Mouse (Mus musculus): ENCODE data around the gene Lypd5. TPM values are rescaled to one million over a fixed set of nuclear protein-coding genes. Genes with fewer than 3 reads are reported as not detected.
A peak's percentile ranks its signal among the peaks of the same experiment; 100 is the strongest.
"Not testable (repeated sequence)": the region's sequence is repeated elsewhere in the genome, so short reads cannot be mapped to it uniquely, and the experiment has no call there.

The Lypd5 gene
- polyA plus RNA-seq, 1 experiment, result not detected

GRCm38 (mm10) chr7:24389516-24390187 is 40.7 kb downstream of the Lypd5 start:
- Histone ChIP-seq H3K4me1 (ENCODE audit: control insufficient read depth, insufficient read depth, insufficient read length, low read length) (0 out of 2 replicates have a peak, but pooled peaks cover under 1% of the 10 kb centered on the region), H3K4me3 (ENCODE audit: insufficient read depth, low read depth, low read length) (no peak overlapping the region), H3K27ac (replicated peaks; ENCODE audit: low read depth, low read length) (peak overlapping the region; percentile 62; the same call in 1 of the 2 replicates)

GRCm38 (mm10) chr7:24390512-24390911 is 41.5 kb downstream of the Lypd5 start:
- no peak overlapping the region for H3K27ac ChIP-seq (replicated peaks; ENCODE audit: low read depth, low read length)
- 0 out of 2 replicates have a peak, but pooled peaks cover 3% of the 10 kb centered on the region for H3K4me1 ChIP-seq (ENCODE audit: control insufficient read depth, insufficient read depth, insufficient read length, low read length)
- H3K4me3 ChIP-seq (ENCODE audit: insufficient read depth, low read depth, low read length), result no peak overlapping the region

- Histone ChIP-seq H3K4me1 (ENCODE audit: control insufficient read depth, insufficient read depth, insufficient read length, low read length) (0 out of 2 replicates have a peak, but pooled peaks cover 3% of the 10 kb centered on the region), H3K4me3 (ENCODE audit: insufficient read depth, low read depth, low read length) (no peak overlapping the region), H3K27ac (replicated peaks; ENCODE audit: low read depth, low read length) (no peak overlapping the region)
These were observed 42.1 kb downstream of the Lypd5 start for GRCm38 (mm10) chr7:24391077-24391476.

- H3K4me3 ChIP-seq (ENCODE audit: insufficient read depth, low read depth, low read length), result no peak overlapping the region
- no peak overlapping the region for H3K27ac ChIP-seq (replicated peaks; ENCODE audit: low read depth, low read length)
- 0 out of 2 replicates have a peak, but pooled peaks cover 3% of the 10 kb centered on the region for H3K4me1 ChIP-seq (ENCODE audit: control insufficient read depth, insufficient read depth, insufficient read length, low read length)
These were observed 42.7 kb downstream of the Lypd5 start for GRCm38 (mm10) chr7:24391687-24392086.

- Histone ChIP-seq H3K4me3 (ENCODE audit: insufficient read depth, low read depth, low read length) (no peak overlapping the region), H3K4me1 (ENCODE audit: control insufficient read depth, insufficient read depth, insufficient read length, low read length) (peaks cover 6% of the 10 kb centered on the region; the same call in 1 of the 2 replicates), H3K27ac (replicated peaks; ENCODE audit: low read depth, low read length) (no peak overlapping the region)
These were observed 45.1 kb downstream of the Lypd5 start for GRCm38 (mm10) chr7:24394054-24394453.

- H3K4me3 ChIP-seq (ENCODE audit: insufficient read depth, low read depth, low read length), result no peak overlapping the region
- H3K4me1 ChIP-seq (ENCODE audit: control insufficient read depth, insufficient read depth, insufficient read length, low read length), result peaks cover 7% of the 10 kb centered on the region; the same call in 1 of the 2 replicates
- H3K27ac ChIP-seq (replicated peaks; ENCODE audit: low read depth, low read length), result peak overlapping the region; percentile 17; the same call in 1 of the 2 replicates
These were observed 45.6 kb downstream of the Lypd5 start for GRCm38 (mm10) chr7:24394475-24395161.

- H3K27ac ChIP-seq (replicated peaks; ENCODE audit: low read depth, low read length), result no peak overlapping the region
- H3K4me3 ChIP-seq (ENCODE audit: insufficient read depth, low read depth, low read length), result no peak overlapping the region
- peaks cover 10% of the 10 kb centered on the region; the same call in 1 of the 2 replicates for H3K4me1 ChIP-seq (ENCODE audit: control insufficient read depth, insufficient read depth, insufficient read length, low read length)
These were observed 47.8 kb downstream of the Lypd5 start for GRCm38 (mm10) chr7:24396832-24397231.

- Histone ChIP-seq H3K4me1 (ENCODE audit: control insufficient read depth, insufficient read depth, insufficient read length, low read length) (peaks cover 10% of the 10 kb centered on the region; the same call in 1 of the 2 replicates), H3K4me3 (ENCODE audit: insufficient read depth, low read depth, low read length) (no peak overlapping the region), H3K27ac (replicated peaks; ENCODE audit: low read depth, low read length) (no peak overlapping the region)
These were observed 49.4 kb downstream of the Lypd5 start for GRCm38 (mm10) chr7:24398364-24398913.

- H3K4me1 ChIP-seq (ENCODE audit: control insufficient read depth, insufficient read depth, insufficient read length, low read length), result peaks cover 10% of the 10 kb centered on the region; the same call in 1 of the 2 replicates
- peak within 1 kb of the TSS; percentile 96 for H3K27ac ChIP-seq (replicated peaks; ENCODE audit: low read depth, low read length)
- peak within 1 kb of the TSS; percentile 75 for H3K4me3 ChIP-seq (ENCODE audit: insufficient read depth, low read depth, low read length)
These were observed 50.5 kb downstream of the Lypd5 start, which contains the start of gene Smg9 for GRCm38 (mm10) chr7:24399256-24400081. Smg9 (plus strand) TSS chr7:24399619.

- Histone ChIP-seq H3K4me1 (ENCODE audit: control insufficient read depth, insufficient read depth, insufficient read length, low read length) (peaks cover 6% of the 10 kb centered on the region; the same call in 1 of the 2 replicates), H3K4me3 (ENCODE audit: insufficient read depth, low read depth, low read length) (peak overlapping the region; percentile 75), H3K27ac (replicated peaks; ENCODE audit: low read depth, low read length) (peak overlapping the region; percentile 32)
These were observed 51.1 kb downstream of the Lypd5 start for GRCm38 (mm10) chr7:24400082-24400452.

GRCm38 (mm10) chr7:24400489-24400888 is 51.5 kb downstream of the Lypd5 start:
- H3K4me1 ChIP-seq (ENCODE audit: control insufficient read depth, insufficient read depth, insufficient read length, low read length); H3K4me3 ChIP-seq (ENCODE audit: insufficient read depth, low read depth, low read length); H3K27ac ChIP-seq (replicated peaks; ENCODE audit: low read depth, low read length): not testable (repeated sequence)

GRCm38 (mm10) chr7:24402851-24403250 is 53.9 kb downstream of the Lypd5 start:
- Histone ChIP-seq H3K27ac (replicated peaks; ENCODE audit: low read depth, low read length) (no peak overlapping the region), H3K4me1 (ENCODE audit: control insufficient read depth, insufficient read depth, insufficient read length, low read length) (peaks cover 6% of the 10 kb centered on the region; the same call in 1 of the 2 replicates), H3K4me3 (ENCODE audit: insufficient read depth, low read depth, low read length) (no peak overlapping the region)
